Mouse (Mus musculus) heart, embryonic 14.5 days (tissue): ENCODE data around the gene Ubap2l. TPM values are rescaled to one million over a fixed set of nuclear protein-coding genes. Genes with fewer than 3 reads are reported as not detected.

Experiments used
- ATAC-seq: fragments of 200-750 bp; cut with Nextera tagmentation; 2 replicates; pipeline ENCODE4 v1.8.0; 2017; ENCODE audit warnings: low read depth, moderate TSS enrichment; ENCODE audit not compliant: insufficient number of reproducible peaks, insufficient read depth, low FRiP score
- H3K27ac ChIP-seq, 2 experiments: fragments of 200-500 bp in 1 of 2; fragments of 300-500 bp in 1 of 2; sonication (generic) in 1 of 2; replicated peaks in 1 of 2; 2 replicates each; pipeline ENCODE4 v1.5.1; 2012 to 2014; ENCODE audit warnings: low read depth in 2 of 2, low read length in 2 of 2, control low read depth in 1 of 2, mild to moderate bottlenecking in 1 of 2, mixed read lengths in 1 of 2; ENCODE audit not compliant: control insufficient read depth in 1 of 2, insufficient read depth in 1 of 2
- H3K27me3 ChIP-seq: fragments of 300-500 bp; sonication (generic); 2 replicates; pipeline ENCODE4 v1.6.1; 2014; ENCODE audit warnings: mild to moderate bottlenecking, low read length, control low read depth; ENCODE audit not compliant: control insufficient read depth, insufficient read depth
- H3K36me3 ChIP-seq: fragments of 300-500 bp; sonication (generic); 2 replicates; pipeline ENCODE4 v1.6.1; 2014; ENCODE audit warnings: mild to moderate bottlenecking, control low read depth, low read length, mixed read lengths; ENCODE audit not compliant: control insufficient read depth, insufficient read depth
- H3K4me1 ChIP-seq, 2 experiments: fragments of 200-500 bp in 1 of 2; fragments of 300-500 bp in 1 of 2; sonication (generic) in 1 of 2; 2 replicates each; pipeline ENCODE4 v1.6.1; 2012 to 2014; ENCODE audit warnings: low read length in 2 of 2, control low read depth in 1 of 2, mixed read lengths in 1 of 2; ENCODE audit not compliant: control insufficient read depth in 2 of 2, insufficient read depth in 2 of 2
- H3K4me2 ChIP-seq: fragments of 300-500 bp; sonication (generic); 2 replicates; pipeline ENCODE4 v1.6.1; 2014; ENCODE audit warnings: mild to moderate bottlenecking, low read length
- H3K4me3 ChIP-seq, 2 experiments: fragments of 200-500 bp in 1 of 2; fragments of 300-500 bp in 1 of 2; sonication (generic) in 1 of 2; 2 replicates each; pipeline ENCODE4 v1.5.1; 2012 to 2014; ENCODE audit warnings: low read length in 2 of 2, mild to moderate bottlenecking in 2 of 2, control low read depth in 1 of 2, low read depth in 1 of 2, moderate library complexity in 1 of 2; ENCODE audit not compliant: control insufficient read depth in 1 of 2, insufficient read depth in 1 of 2
- H3K9ac ChIP-seq: fragments of 300-500 bp; sonication (generic); 2 replicates; pipeline ENCODE4 v1.6.1; 2014; ENCODE audit warnings: mild to moderate bottlenecking, low read length
- H3K9me3 ChIP-seq: fragments of 300-500 bp; sonication (generic); 2 replicates; pipeline ENCODE4 v1.6.1; 2016; ENCODE audit warnings: low read length, control low read depth; ENCODE audit not compliant: control insufficient read depth
- WGBS: fragments of 180-500 bp; shearing (Covaris S2); extraction: QIAGEN DNeasy Blood & Tissue Kit; methylation state at CpG from one replicate; pipeline ENCODE4 v1.1.7; 2014; 5-methylcytosine and 5-hydroxymethylcytosine counted together
- polyA plus RNA-seq: library from polyadenylated mRNA; unstranded; fragments of >200 nt; fragmentation: Nextera tagmentation; extraction: Ambion mirVana; gene quantifications from 2 replicates; pipeline ENCODE4 v1.2.1, GENCODE M21; 2014

Gene Ubap2l
- polyA plus RNA-seq, 1 experiment from 2014 or later = 154 TPM

GRCm38 (mm10) chr3:90079763-90080497 is 27.5 kb upstream of the Ubap2l start:
- Histone ChIP-seq H3K9me3 (no peaks in the 10 kb centered on the region), H3K27ac (peak overlapping the region; percentile 95 to 99), H3K9ac (peak overlapping the region; percentile 94), H3K4me2 (peak overlapping the region; percentile 80), H3K36me3 (no peaks in the 10 kb centered on the region), H3K4me3 (peak overlapping the region; percentile 85 to 95), H3K27me3 (no peaks in the 10 kb centered on the region), H3K4me1 (peaks cover 28 to 53% of the 10 kb centered on the region in 2 experiments)
- under 1% methylated on average over 51 of the region's 53 CpGs for WGBS
- ATAC-seq = peak; percentile 62

DNA sequence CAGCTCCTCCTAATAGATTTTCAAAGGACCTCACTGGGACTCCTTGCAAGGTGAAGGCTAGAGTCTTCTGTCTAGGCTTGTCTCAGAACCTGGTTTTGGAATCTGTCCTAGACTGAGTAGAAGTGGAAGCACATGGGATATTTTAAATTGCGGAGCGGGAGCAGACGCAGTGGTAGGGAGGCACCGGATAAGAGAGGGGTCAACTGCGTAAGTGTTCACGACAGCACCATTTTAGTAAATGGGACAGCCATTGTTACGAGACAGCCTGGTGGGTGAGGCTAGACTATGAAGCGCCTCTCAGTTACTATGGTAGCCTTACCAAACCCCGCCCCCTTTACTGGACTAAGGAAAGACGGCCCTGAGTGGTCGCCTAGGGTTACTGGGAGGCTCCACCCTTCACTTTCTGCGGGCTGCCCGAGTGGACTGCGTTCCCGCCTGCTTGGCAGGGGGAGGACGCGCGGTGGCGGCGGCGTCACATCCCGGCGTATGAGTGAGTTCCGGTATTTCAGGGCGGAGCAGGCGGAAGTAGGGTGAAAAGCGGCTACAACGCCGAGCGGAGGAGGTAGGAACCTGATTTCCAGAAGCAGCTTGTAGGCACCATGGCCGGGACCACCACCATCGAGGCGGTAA is 26.8 kb upstream of the Ubap2l start:
- peak overlapping the region; percentile 95 to 99 for H3K27ac ChIP-seq
- peak overlapping the region; percentile 85 to 95 for H3K4me3 ChIP-seq
- H3K27me3 ChIP-seq = no peaks in the 10 kb centered on the region
- peak overlapping the region; percentile 94 for H3K9ac ChIP-seq
- no peaks in the 10 kb centered on the region for H3K9me3 ChIP-seq
- H3K4me1 ChIP-seq = peaks cover 24 to 47% of the 10 kb centered on the region in 2 experiments
- H3K36me3 ChIP-seq = no peaks in the 10 kb centered on the region
- 1% methylated on average over 33 of the region's 33 CpGs for WGBS
- peak overlapping the region; percentile 80 for H3K4me2 ChIP-seq
- ATAC-seq = peak; percentile 92

GRCm38 (mm10) chr3:90078224-90078623 is 25.8 kb upstream of the Ubap2l start:
- Histone ChIP-seq H3K9ac (no peak overlapping the region), H3K27me3 (no peaks in the 10 kb centered on the region), H3K4me1 (peaks cover 15 to 40% of the 10 kb centered on the region in 2 experiments), H3K9me3 (no peaks in the 10 kb centered on the region), H3K36me3 (no peaks in the 10 kb centered on the region), H3K27ac (no peak overlapping the region), H3K4me3 (no peak overlapping the region), H3K4me2 (no peak overlapping the region)
- no peak for ATAC-seq
- 56% methylated on average over 5 of the region's 5 CpGs for WGBS

DNA sequence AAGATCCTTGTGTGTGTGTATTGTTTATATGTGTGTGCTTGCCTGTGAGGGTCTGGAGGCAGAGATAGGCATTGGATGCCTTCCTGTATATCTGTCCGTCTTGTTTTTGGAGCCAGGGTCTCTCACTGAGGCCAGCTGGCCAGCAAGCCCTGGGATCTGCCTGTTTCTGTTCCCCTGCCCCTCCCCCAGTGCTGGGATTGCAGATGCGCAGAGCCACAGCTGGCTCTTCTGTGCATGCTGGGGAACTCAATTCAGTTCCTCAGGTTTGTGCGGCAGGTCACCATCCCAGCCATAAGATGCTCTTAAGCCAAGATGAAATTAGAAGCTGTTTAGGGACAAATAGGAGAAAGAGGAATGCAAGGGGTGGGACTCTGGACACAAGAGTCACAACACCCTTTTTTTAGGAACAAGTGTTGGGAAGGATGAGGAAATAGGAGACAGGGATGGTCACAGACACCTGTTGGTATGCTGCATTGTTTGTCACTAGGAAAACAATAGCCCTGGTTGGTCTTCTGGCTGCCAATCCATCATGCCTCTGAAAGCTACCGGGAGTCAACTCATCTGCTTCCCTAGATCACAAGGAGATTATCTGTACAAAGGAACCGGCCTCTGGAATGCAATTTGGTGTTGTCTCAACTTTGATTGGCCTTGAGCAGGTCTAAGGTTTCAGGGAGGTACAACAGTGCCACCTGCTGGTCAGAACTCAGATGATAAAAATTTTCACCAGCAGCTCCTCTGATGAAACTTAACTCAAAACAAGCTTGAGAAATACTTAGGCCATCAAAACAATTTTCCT is 24.7 kb upstream of the Ubap2l start:
- ATAC-seq = no peak
- Histone ChIP-seq H3K36me3 (no peaks in the 10 kb centered on the region), H3K27ac (no peak overlapping the region), H3K27me3 (no peaks in the 10 kb centered on the region), H3K4me2 (peak overlapping the region; percentile 51), H3K9me3 (no peaks in the 10 kb centered on the region), H3K4me3 (no peak overlapping the region; a peak in 1 of 4 replicates), H3K4me1 (peaks cover 10 to 33% of the 10 kb centered on the region in 2 experiments), H3K9ac (no peak overlapping the region)
- WGBS = 15% methylated on average over 5 of the region's 5 CpGs

DNA sequence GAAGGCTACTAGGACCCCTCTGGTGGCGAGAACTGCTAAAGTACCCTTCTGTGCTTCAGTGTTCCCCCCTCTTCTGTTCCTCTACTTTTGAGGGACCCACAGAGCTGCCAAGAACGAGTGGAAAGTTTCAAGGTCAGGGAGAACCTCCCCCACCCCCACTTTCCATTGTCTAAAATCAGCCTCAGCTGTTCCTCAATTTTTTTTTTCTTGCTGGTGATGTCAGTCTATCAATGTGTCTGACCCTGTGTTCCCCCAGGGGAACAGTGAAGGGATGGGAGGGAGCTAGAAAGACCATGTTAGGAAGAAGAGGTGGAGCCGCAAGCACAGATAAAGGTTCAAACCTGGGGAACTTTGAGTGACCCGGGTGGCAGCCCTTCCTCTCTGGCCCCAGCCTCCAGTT is 19.9 kb upstream of the Ubap2l start, which contains the start of gene Tpm3:
TSS of gene Tpm3 (plus strand) at position 356 of the 400 bp plus-strand sequence.
- no peaks in the 10 kb centered on the region for H3K9me3 ChIP-seq
- no peak within 1 kb of the TSS for H3K27ac ChIP-seq
- 47% methylated on average over 4 of the region's 4 CpGs for WGBS

GRCm38 (mm10) chr3:90069688-90070087 is 17.3 kb upstream of the Ubap2l start:
- ATAC-seq = no peak
- WGBS = 61% methylated on average over 7 of the region's 7 CpGs
- Histone ChIP-seq H3K4me3 (no peak overlapping the region), H3K36me3 (peaks cover 14% of the 10 kb centered on the region), H3K9ac (no peak overlapping the region), H3K9me3 (no peaks in the 10 kb centered on the region), H3K4me1 (peaks cover 3 to 13% of the 10 kb centered on the region in 2 experiments; a peak in 2 of 4 replicates), H3K27ac (no peak overlapping the region), H3K27me3 (no peaks in the 10 kb centered on the region), H3K4me2 (no peak overlapping the region)

More for the DNA sequence above, 19.9 kb upstream of the Ubap2l start, which contains the start of gene Tpm3:
- no peak within 1 kb of the TSS for H3K4me3 ChIP-seq
- H3K4me1 ChIP-seq = peaks cover 4 to 19% of the 10 kb centered on the region in 2 experiments; a peak in 3 of 4 replicates
- H3K4me2 ChIP-seq = no peak within 1 kb of the TSS
- ATAC-seq = no peak
- no peak within 1 kb of the TSS for H3K9ac ChIP-seq
- H3K36me3 ChIP-seq = no peaks in the 10 kb centered on the region
- H3K27me3 ChIP-seq = no peaks in the 10 kb centered on the region

GRCm38 (mm10) chr3:90067851-90068250 is 15.4 kb upstream of the Ubap2l start:
- H3K4me2 ChIP-seq = no peak overlapping the region
- H3K4me3 ChIP-seq = no peak overlapping the region
- H3K9me3 ChIP-seq = no peaks in the 10 kb centered on the region
- peaks cover 29% of the 10 kb centered on the region for H3K36me3 ChIP-seq
- H3K27me3 ChIP-seq = no peaks in the 10 kb centered on the region
- no peak for ATAC-seq
- no peak overlapping the region for H3K9ac ChIP-seq
- 89% methylated on average over 4 of the region's 4 CpGs for WGBS
- H3K27ac ChIP-seq = no peak overlapping the region
- peaks cover 3 to 9% of the 10 kb centered on the region in 2 experiments; a peak in 2 of 4 replicates for H3K4me1 ChIP-seq
